Mouse (Mus musculus): ENCODE measurements around the gene Arpc5l.

DNA sequence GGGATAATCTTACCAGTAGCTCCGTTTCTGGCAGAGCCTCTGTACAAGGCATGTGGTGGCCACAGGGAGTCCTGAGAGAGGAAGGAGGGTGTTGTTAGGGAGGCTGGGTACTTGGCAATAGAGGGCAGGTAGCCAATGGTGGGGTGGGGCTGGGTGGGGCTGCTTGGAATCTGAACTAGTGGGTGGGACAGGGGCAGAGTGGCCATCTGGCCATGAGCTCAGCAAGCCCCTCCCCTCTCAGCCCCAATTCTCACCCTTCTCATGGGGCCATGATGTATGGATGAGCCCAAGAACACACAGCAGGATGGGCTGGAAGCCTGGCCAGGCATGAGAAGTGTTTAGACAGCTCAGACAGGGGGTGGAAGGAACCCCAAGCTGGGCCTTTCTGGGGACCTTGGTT, 17.8 kb upstream of the Arpc5l start:
- TF ChIP-seq ZMIZ1 (IDR thresholded peaks at IDR 0.05; ENCODE audit: low read depth, low read length) (no peak), MXI1 (IDR thresholded peaks at IDR 0.05; ENCODE audit: low read depth, low read length) (no peak), GATA1 (IDR thresholded peaks at IDR 0.05; ENCODE audit: low read depth, low read length) (no peak), CTCF (IDR thresholded peaks at IDR 0.05 in 2 of 3, conservative IDR thresholded peaks at IDR 0.05 in 1 of 3; ENCODE audit: control insufficient read depth in 1 of 3, insufficient read depth in 1 of 3, low read depth in 2 of 3, low read length in 3 of 3, poor library complexity in 1 of 3, severe bottlenecking in 1 of 3) (no peak)
